Mouse (Mus musculus): ENCODE data around the gene Fntb.

DNA sequence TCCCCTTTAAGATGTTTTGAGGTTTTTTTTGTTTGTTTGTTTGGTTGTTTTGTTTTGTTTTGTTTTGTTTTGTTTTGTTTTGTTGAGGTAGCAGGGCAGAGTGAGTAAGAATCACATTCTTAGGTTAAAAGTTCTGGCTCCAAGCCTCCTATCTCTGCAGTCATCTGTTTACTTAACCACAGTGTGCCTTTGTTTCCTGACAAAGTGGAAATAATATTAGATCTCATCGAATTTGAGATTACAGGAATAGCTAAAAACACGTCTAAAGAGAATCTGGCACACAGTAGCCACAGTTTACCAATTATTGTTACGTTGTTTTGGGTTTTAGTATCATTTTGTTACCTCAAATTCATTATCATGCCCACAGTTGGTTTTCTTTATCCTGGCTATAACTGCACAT, 9.3 kb downstream of the Fntb start:
- no peak for TF ChIP-seq GATA1 (IDR thresholded peaks at IDR 0.05; ENCODE audit: borderline replicate concordance, low read length)
- TF ChIP-seq CTCF (IDR thresholded peaks at IDR 0.05; ENCODE audit: low read depth, low read length), result no peak
